Mouse (Mus musculus) myocyte (in vitro differentiated cells): ENCODE results near the gene Wdr66. TPM values are rescaled to one million over a fixed set of nuclear protein-coding genes. Genes with fewer than 3 reads are reported as not detected.

Source experiments
- H3K27me3 ChIP-seq: one replicate; pipeline ENCODE4 v1.6.1; 2011; ENCODE audit not compliant: control insufficient read depth, insufficient read depth, insufficient read length
- H3K36me3 ChIP-seq: one replicate; pipeline ENCODE4 v1.6.1; 2011; ENCODE audit not compliant: control insufficient read depth, insufficient read depth
- H3K4me2 ChIP-seq: one replicate; pipeline ENCODE4 v1.6.1; 2011; ENCODE audit warnings: low read depth, control low read depth
- H3K4me3 ChIP-seq: one replicate; pipeline ENCODE4 v1.5.1; 2011; ENCODE audit warnings: mild to moderate bottlenecking, control low read depth, moderate library complexity
- H3K79me2 ChIP-seq: one replicate; pipeline ENCODE4 v1.6.1; 2011; ENCODE audit not compliant: control insufficient read depth, insufficient read depth
- H3ac ChIP-seq: one replicate; pipeline ENCODE4 v1.6.1; 2011; ENCODE audit not compliant: control insufficient read depth, insufficient read length
- CEBPB ChIP-seq: IDR thresholded peaks from 2 replicates; pipeline ENCODE4 v1.6.1; 2011; ENCODE audit warnings: mild to moderate bottlenecking, moderate library complexity; ENCODE audit not compliant: poor library complexity, insufficient read depth, severe bottlenecking
- E2F4 ChIP-seq: IDR thresholded peaks from one replicate; pipeline ENCODE4 v1.6.1; 2011; ENCODE audit warnings: mild to moderate bottlenecking, control low read depth, moderate library complexity; ENCODE audit not compliant: insufficient read depth
- MAX ChIP-seq: IDR thresholded peaks from one replicate; pipeline ENCODE4 v1.6.1; 2011; ENCODE audit warnings: low read depth, mild to moderate bottlenecking, control low read depth
- MYOD1 ChIP-seq, 3 experiments: IDR thresholded peaks; one replicate each; pipeline ENCODE4 v1.6.1; 2011; ENCODE audit warnings: control low read depth in 2 of 3, low read depth in 2 of 3, mild to moderate bottlenecking in 2 of 3, moderate library complexity in 1 of 3; ENCODE audit not compliant: insufficient read length in 2 of 3, control insufficient read depth in 1 of 3
- MYOG ChIP-seq, 3 experiments: IDR thresholded peaks; one replicate each; pipeline ENCODE4 v1.6.1; 2011; ENCODE audit warnings: control low read depth in 2 of 3, low read depth in 2 of 3, mild to moderate bottlenecking in 2 of 3; ENCODE audit not compliant: insufficient read length in 2 of 3, control insufficient read depth in 1 of 3, insufficient read depth in 1 of 3
- POLR2A ChIP-seq: IDR thresholded peaks from one replicate; pipeline ENCODE4 v1.6.1; 2011; ENCODE audit warnings: low read depth, mild to moderate bottlenecking, control low read depth, moderate library complexity; ENCODE audit not compliant: insufficient read length
- POLR2AphosphoS2 ChIP-seq: IDR thresholded peaks from one replicate; pipeline ENCODE4 v1.6.1; 2011; ENCODE audit warnings: low read depth, control low read depth; ENCODE audit not compliant: insufficient read length
- REST ChIP-seq: IDR thresholded peaks from one replicate; pipeline ENCODE4 v1.6.1; 2011; ENCODE audit warnings: mild to moderate bottlenecking, control low read depth, moderate library complexity; ENCODE audit not compliant: insufficient read depth, insufficient read length
- SRF ChIP-seq: IDR thresholded peaks from one replicate; pipeline ENCODE4 v1.6.1; 2011; ENCODE audit warnings: low read depth; ENCODE audit not compliant: control insufficient read depth, insufficient read length
- TCF12 ChIP-seq: IDR thresholded peaks from one replicate; pipeline ENCODE4 v1.6.1; 2011; ENCODE audit warnings: mild to moderate bottlenecking, control low read depth; ENCODE audit not compliant: poor library complexity, insufficient read depth, severe bottlenecking
- TCF3 ChIP-seq: IDR thresholded peaks from one replicate; pipeline ENCODE4 v1.6.1; 2011; ENCODE audit warnings: low read depth, control low read depth; ENCODE audit not compliant: insufficient read length
- USF1 ChIP-seq: IDR thresholded peaks from one replicate; pipeline ENCODE4 v1.6.1; 2011; ENCODE audit warnings: low read depth, mild to moderate bottlenecking, control low read depth, moderate library complexity
- polyA plus RNA-seq: library from polyadenylated mRNA; unstranded; fragments of >200 nt; fragmentation: generic; extraction: Trizol; gene quantifications from one replicate; pipeline ENCODE4 v1.2.1, GENCODE M21; 2012; ENCODE audit warnings: missing spikeins

The Wdr66 gene
- polyA plus RNA-seq, 1 experiment: 0.38 TPM

GRCm38 (mm10) chr5:123344628-123344962 is 92.7 kb downstream of the Wdr66 start:
- Histone ChIP-seq H3ac (peak overlapping the region; percentile 18), H3K4me3 (peak overlapping the region; percentile 57), H3K27me3 (no peaks in the 10 kb centered on the region), H3K36me3 (no peaks in the 10 kb centered on the region), H3K79me2 (peaks cover 18% of the 10 kb centered on the region), H3K4me2 (peak overlapping the region; percentile 74)
- TF ChIP-seq SRF (no peak), POLR2AphosphoS2 (no peak), E2F4 (no peak), MYOD1 (IDR thresholded peaks at IDR 0.05; ENCODE audit: control insufficient read depth in 1 of 3, insufficient read length in 2 of 3, low read depth in 2 of 3) (no peak), POLR2A (no peak), MYOG (IDR thresholded peaks at IDR 0.05; ENCODE audit: control insufficient read depth in 1 of 3, insufficient read depth in 1 of 3, insufficient read length in 2 of 3, low read depth in 2 of 3) (no peak), REST (no peak), USF1 (no peak), MAX (no peak), TCF12 (no peak), CEBPB (no peak), TCF3 (no peak)

- Histone ChIP-seq H3ac (peak overlapping the region; percentile 18), H3K79me2 (peaks cover 18% of the 10 kb centered on the region), H3K4me2 (peak overlapping the region; percentile 88), H3K27me3 (no peaks in the 10 kb centered on the region), H3K36me3 (no peaks in the 10 kb centered on the region), H3K4me3 (peak overlapping the region; percentile 57)
- TF ChIP-seq USF1: no peak
- TF ChIP-seq MYOG (IDR thresholded peaks at IDR 0.05; ENCODE audit: control insufficient read depth in 1 of 3, insufficient read depth in 1 of 3, insufficient read length in 2 of 3, low read depth in 2 of 3): peak in 2 of 3 experiments; percentile 0 to 29
- TF ChIP-seq REST: no peak
- no peak for TF ChIP-seq POLR2AphosphoS2
- TF ChIP-seq E2F4: peak; percentile 77
- no peak for TF ChIP-seq CEBPB
- no peak for TF ChIP-seq TCF12
- no peak for TF ChIP-seq TCF3
- peak; percentile 5 for TF ChIP-seq POLR2A
- TF ChIP-seq SRF: no peak
- no peak for TF ChIP-seq MAX
- peak; percentile 5 to 34 (median 18) for TF ChIP-seq MYOD1 (IDR thresholded peaks at IDR 0.05; ENCODE audit: control insufficient read depth in 1 of 3, insufficient read length in 2 of 3, low read depth in 2 of 3)
Observed at GRCm38 (mm10) chr5:123344963-123345852, 93.3 kb downstream of the Wdr66 start.

GRCm38 (mm10) chr5:123345853-123346654 is 94.2 kb downstream of the Wdr66 start:
- Histone ChIP-seq H3K79me2 (peaks cover 18% of the 10 kb centered on the region), H3ac (peak overlapping the region; percentile 18), H3K36me3 (no peaks in the 10 kb centered on the region), H3K4me2 (peak overlapping the region; percentile 88), H3K4me3 (peak overlapping the region; percentile 57), H3K27me3 (no peaks in the 10 kb centered on the region)
- TF ChIP-seq E2F4 (no peak), MYOD1 (IDR thresholded peaks at IDR 0.05; ENCODE audit: control insufficient read depth in 1 of 3, insufficient read length in 2 of 3, low read depth in 2 of 3) (peak; percentile 17 to 95 (median 92)), POLR2AphosphoS2 (no peak), REST (no peak), SRF (no peak), MYOG (IDR thresholded peaks at IDR 0.05; ENCODE audit: control insufficient read depth in 1 of 3, insufficient read depth in 1 of 3, insufficient read length in 2 of 3, low read depth in 2 of 3) (peak; percentile 87 to 98 (median 96)), TCF12 (peak; percentile 69), POLR2A (peak; percentile 12), TCF3 (peak; percentile 81), CEBPB (no peak), MAX (no peak), USF1 (peak; percentile 70)

- no peaks in the 10 kb centered on the region for H3K36me3 ChIP-seq
- TF ChIP-seq TCF12: no peak
- TF ChIP-seq USF1: no peak
- TF ChIP-seq SRF: no peak
- no peak for TF ChIP-seq CEBPB
- TF ChIP-seq POLR2A: no peak
- TF ChIP-seq MAX: no peak
- TF ChIP-seq E2F4: no peak
- no peak for TF ChIP-seq MYOG (IDR thresholded peaks at IDR 0.05; ENCODE audit: control insufficient read depth in 1 of 3, insufficient read depth in 1 of 3, insufficient read length in 2 of 3, low read depth in 2 of 3)
- no peak for TF ChIP-seq POLR2AphosphoS2
- no peak for TF ChIP-seq MYOD1 (IDR thresholded peaks at IDR 0.05; ENCODE audit: control insufficient read depth in 1 of 3, insufficient read length in 2 of 3, low read depth in 2 of 3)
- no peak for TF ChIP-seq REST
- no peak for TF ChIP-seq TCF3
- H3K4me3 ChIP-seq: peak overlapping the region; percentile 57
- peak overlapping the region; percentile 88 for H3K4me2 ChIP-seq
- peaks cover 18% of the 10 kb centered on the region for H3K79me2 ChIP-seq
- no peak overlapping the region for H3ac ChIP-seq
- H3K27me3 ChIP-seq: no peaks in the 10 kb centered on the region
Observed at GRCm38 (mm10) chr5:123346701-123347270, 94.9 kb downstream of the Wdr66 start.
